Mouse (Mus musculus) ovary, postnatal 10 days (tissue): ENCODE measurements around the gene Slc31a2.

ENCODE experiments used
- DNase-seq: peaks from one replicate; pipeline ENCODE4 v3.0.0; 2022; ENCODE audit warnings: low spot score

The Slc31a2 gene

GRCm38 (mm10) chr4:62282969-62283368, 20.6 kb downstream of the Slc31a2 start:
- DNase-seq, result no peak

- no peak for DNase-seq
Observed at GRCm38 (mm10) chr4:62285576-62285975, 23.2 kb downstream of the Slc31a2 start.

GRCm38 (mm10) chr4:62286257-62286991, 24.1 kb downstream of the Slc31a2 start:
- DNase-seq, result peak; percentile 37

- DNase-seq, result no peak
Observed at GRCm38 (mm10) chr4:62286992-62287900, 24.9 kb downstream of the Slc31a2 start.

GRCm38 (mm10) chr4:62289226-62289625, 26.9 kb downstream of the Slc31a2 start:
- no peak for DNase-seq

GRCm38 (mm10) chr4:62290816-62291505, 28.6 kb downstream of the Slc31a2 start:
- no peak for DNase-seq

GRCm38 (mm10) chr4:62292461-62293180, 30.3 kb downstream of the Slc31a2 start:
- DNase-seq, result no peak

- no peak for DNase-seq
Observed at GRCm38 (mm10) chr4:62293219-62293861, 31.0 kb downstream of the Slc31a2 start.

- no peak for DNase-seq
Observed at GRCm38 (mm10) chr4:62294741-62295140, 32.4 kb downstream of the Slc31a2 start.

- DNase-seq, result no peak
Observed at GRCm38 (mm10) chr4:62297280-62298130, 35.1 kb downstream of the Slc31a2 start.

GRCm38 (mm10) chr4:62300001-62300400, 37.6 kb downstream of the Slc31a2 start:
- no peak for DNase-seq

- no peak for DNase-seq
Observed at GRCm38 (mm10) chr4:62302795-62303194, 40.4 kb downstream of the Slc31a2 start.

- no peak for DNase-seq
Observed at GRCm38 (mm10) chr4:62303288-62303687, 40.9 kb downstream of the Slc31a2 start.

GRCm38 (mm10) chr4:62306301-62306700, 43.9 kb downstream of the Slc31a2 start:
- DNase-seq, result no peak

- DNase-seq, result no peak
Observed at GRCm38 (mm10) chr4:62306840-62307239, 44.5 kb downstream of the Slc31a2 start.

GRCm38 (mm10) chr4:62308406-62308805, 46.0 kb downstream of the Slc31a2 start:
- no peak for DNase-seq

- DNase-seq, result no peak
Observed at GRCm38 (mm10) chr4:62312821-62313220, 50.5 kb downstream of the Slc31a2 start.

GRCm38 (mm10) chr4:62313641-62314211, 51.4 kb downstream of the Slc31a2 start:
- DNase-seq, result no peak

- no peak for DNase-seq
Observed at GRCm38 (mm10) chr4:62314516-62314915, 52.2 kb downstream of the Slc31a2 start.

- DNase-seq, result no peak
Observed at GRCm38 (mm10) chr4:62316456-62316855, 54.1 kb downstream of the Slc31a2 start.
